Comparison of ENCODE assay signal across 8 mouse cellular contexts in genomic region chr15:102205779-102206178, GRCm38 (mm10). TPM values are rescaled to one million over a fixed set of nuclear protein-coding genes. Genes with fewer than 3 reads are reported as not detected.
DNase-seq lines count a peak whose midpoint lies in the region; ATAC-seq and TF ChIP-seq lines count a peak whose summit lies in the region.

No protein-coding gene starts in this region.

- peaks cover 60% of the 10 kb centered on the region for H3K36me3 ChIP-seq in heart, embryonic 10.5 days
- H3K36me3 ChIP-seq in ES-E14 (ENCODE audit: control insufficient read depth, insufficient read depth, low read length, poor library complexity, severe bottlenecking), result peaks cover 39% of the 10 kb centered on the region
- peaks cover 54% of the 10 kb centered on the region for H3K36me3 ChIP-seq in embryonic facial prominence, embryonic 13.5 days

- WGBS in heart, embryonic 10.5 days, result 61% methylated on average over 8 of the region's 8 CpGs
- 35% methylated on average over 8 of the region's 8 CpGs for WGBS in embryonic facial prominence, embryonic 13.5 days

- peak overlapping the region; percentile 80 for H3K4me2 ChIP-seq in embryonic facial prominence, embryonic 13.5 days

- H3K9me3 ChIP-seq in heart, embryonic 10.5 days, result no peaks in the 10 kb centered on the region
- no peaks in the 10 kb centered on the region for H3K9me3 ChIP-seq in ES-E14 (ENCODE audit: control insufficient read depth, insufficient read depth, low read depth, low read length)
- no peaks in the 10 kb centered on the region for H3K9me3 ChIP-seq in embryonic facial prominence, embryonic 13.5 days

- H3K9ac ChIP-seq in ES-E14 (ENCODE audit: insufficient read depth, low read depth, low read length, poor library complexity, severe bottlenecking), result peak overlapping the region; percentile 97; the same call in 1 of the 2 replicates
- peak overlapping the region; percentile 97 for H3K9ac ChIP-seq in embryonic facial prominence, embryonic 13.5 days

- peak overlapping the region; percentile 93 for H3K4me3 ChIP-seq in heart, embryonic 10.5 days
- H3K4me3 ChIP-seq in ES-E14 (ENCODE audit: insufficient read depth in 1 of 2, low read depth in 1 of 2, low read length in 2 of 2, poor library complexity in 1 of 2, severe bottlenecking in 1 of 2), result peak overlapping the region; percentile 88 to 96
- H3K4me3 ChIP-seq in embryonic facial prominence, embryonic 13.5 days, result peak overlapping the region; percentile 78

- peaks cover 29% of the 10 kb centered on the region for H3K4me1 ChIP-seq in heart, embryonic 10.5 days
- H3K4me1 ChIP-seq in ES-E14 (ENCODE audit: control insufficient read depth in 2 of 2, insufficient read depth in 2 of 2, low read length in 2 of 2, poor library complexity in 1 of 2), result peaks cover 8 to 17% of the 10 kb centered on the region in 2 experiments
- H3K4me1 ChIP-seq in embryonic facial prominence, embryonic 13.5 days, result peaks cover 39% of the 10 kb centered on the region

- ATAC-seq in embryonic facial prominence, embryonic 13.5 days (ENCODE audit: insufficient number of reproducible peaks, insufficient read depth, low FRiP score, low TSS enrichment, low read depth), result no peak

- intact Hi-C loops in heart, postnatal 14 days (cut with DNase I), result no loop called here

- no peaks in the 10 kb centered on the region for H3K27me3 ChIP-seq in heart, embryonic 10.5 days (ENCODE audit: insufficient read depth, poor library complexity, severe bottlenecking)
- H3K27me3 ChIP-seq in embryonic facial prominence, embryonic 13.5 days, result no peaks in the 10 kb centered on the region

- no peak for DNase-seq in heart, embryonic 10.5 days (ENCODE audit: low spot score)
- DNase-seq in heart, postnatal 14 days, result no peak
- no peak for DNase-seq in ES-E14 (ENCODE audit: low read depth, low spot score)
- DNase-seq in layer of hippocampus, adult 11-12 months (ENCODE audit: low spot score), result peak; percentile 62
- peak; percentile 49 for DNase-seq in lung, postnatal 10 days
- no peak for DNase-seq in embryo, embryonic 10 days (ENCODE audit: low spot score)
- DNase-seq in spleen, postnatal 4 days (ENCODE audit: low spot score in 2 of 2), result no peak

- in situ Hi-C loops in ES-E14 (cut with MboI; ENCODE audit: low sequenced_read_pairs in 2 of 2, unreplicated experiment in 2 of 2), result no loop called here

- peak overlapping the region; percentile 59; the same call in 1 of the 2 replicates for H3K27ac ChIP-seq in heart, embryonic 10.5 days
- peak overlapping the region; percentile 99; the same call in 1 of the 2 replicates for H3K27ac ChIP-seq in ES-E14 (ENCODE audit: insufficient read depth, low read depth, low read length, poor library complexity, severe bottlenecking)
- peak overlapping the region; percentile 100 for H3K27ac ChIP-seq in embryonic facial prominence, embryonic 13.5 days

TF ChIP-seq in ES-E14, 5 proteins besides CTCF, POLR2A, EP300 and RAD21:
- no peak for TF ChIP-seq MAFK (IDR thresholded peaks at IDR 0.05; ENCODE audit: insufficient read depth, low read depth, low read length)
- TF ChIP-seq HCFC1 (IDR thresholded peaks at IDR 0.05; ENCODE audit: borderline replicate concordance, insufficient read depth, low read length), result no peak
- TF ChIP-seq ZC3H11A (IDR thresholded peaks at IDR 0.05; ENCODE audit: borderline replicate concordance, low read depth, low read length), result no peak
- no peak for TF ChIP-seq ZNF384 (IDR thresholded peaks at IDR 0.05; ENCODE audit: low read depth, low read length)
- no peak for TF ChIP-seq CHD2 (IDR thresholded peaks at IDR 0.05; ENCODE audit: low read depth, low read length)

RNA-seq across cellular contexts. Expression of gene Csad, which starts 1.3 kb away (rescaled TPM):
- 36.1 and 41.0 TPM in 2 replicates for polyA plus RNA-seq in heart, embryonic 10.5 days (2016; fragmentation: Nextera tagmentation; extraction: Ambion mirVana)
- 10 to 100 TPM; 21.3 to 23.7 TPM for total RNA-seq in heart, postnatal 14 days (2021)
- total RNA-seq in ES-E14 (2012; rRNA removed), result 47.3 and 51.9 TPM in 2 replicates
- 89.6 and 102 TPM in 2 replicates for polyA plus RNA-seq in embryonic facial prominence, embryonic 13.5 days (2015; fragmentation: Nextera tagmentation; extraction: Ambion mirVana)

RNA-seq across cellular contexts. Expression of gene Zfp740, which starts 2.7 kb away (rescaled TPM):
- polyA plus RNA-seq in heart, embryonic 10.5 days (2016; fragmentation: Nextera tagmentation; extraction: Ambion mirVana), result 35.7 and 50.1 TPM in 2 replicates
- total RNA-seq in heart, postnatal 14 days (2021), result 10 to 100 TPM; 41.8 to 47.1 TPM
- total RNA-seq in ES-E14 (2012; rRNA removed), result 97.3 and 98.5 TPM in 2 replicates
- polyA plus RNA-seq in embryonic facial prominence, embryonic 13.5 days (2015; fragmentation: Nextera tagmentation; extraction: Ambion mirVana), result 82.4 and 86.3 TPM in 2 replicates

RNA-seq across cellular contexts. Expression of gene Itgb7, which starts 26.0 kb away (rescaled TPM):
- polyA plus RNA-seq in heart, embryonic 10.5 days (2016; fragmentation: Nextera tagmentation; extraction: Ambion mirVana), result 0.22 and 1.5 TPM in 2 replicates
- total RNA-seq in heart, postnatal 14 days (2021), result 1 to 10 TPM; 1.5 to 1.8 TPM
- 34.0 and 93.0 TPM in 2 replicates for total RNA-seq in ES-E14 (2012; rRNA removed)
- 3.0 and 3.3 TPM in 2 replicates for polyA plus RNA-seq in embryonic facial prominence, embryonic 13.5 days (2015; fragmentation: Nextera tagmentation; extraction: Ambion mirVana)

RNA-seq across cellular contexts. Expression of gene Rarg, which starts 51.5 kb away (rescaled TPM):
- polyA plus RNA-seq in heart, embryonic 10.5 days (2016; fragmentation: Nextera tagmentation; extraction: Ambion mirVana), result 11.3 and 17.3 TPM in 2 replicates
- total RNA-seq in heart, postnatal 14 days (2021), result 10 to 100 TPM; 18.9 to 21.1 TPM
- 101 and 115 TPM in 2 replicates for total RNA-seq in ES-E14 (2012; rRNA removed)
- 135 and 143 TPM in 2 replicates for polyA plus RNA-seq in embryonic facial prominence, embryonic 13.5 days (2015; fragmentation: Nextera tagmentation; extraction: Ambion mirVana)

RNA-seq across cellular contexts. Expression of gene Soat2, which starts 55.5 kb away (rescaled TPM):
- polyA plus RNA-seq in heart, embryonic 10.5 days (2016; fragmentation: Nextera tagmentation; extraction: Ambion mirVana), result 2.0 and 7.9 TPM in 2 replicates
- total RNA-seq in heart, postnatal 14 days (2021), result under 1 TPM in 1 of 2 experiments, not detected in 1; 0.17 TPM
- total RNA-seq in ES-E14 (2012; rRNA removed), result 5.3 and 9.5 TPM in 2 replicates
- polyA plus RNA-seq in embryonic facial prominence, embryonic 13.5 days (2015; fragmentation: Nextera tagmentation; extraction: Ambion mirVana), result 0.88 TPM in 1 of 2 replicates, not detected in the other

Comparison
In these comparisons a context has a peak if more than half of its experiments do, and no peak if none do; other contexts are left out.
1. DNase-seq: peak in layer of hippocampus, adult 11-12 months (single experiment) and lung, postnatal 10 days (single experiment); none in heart, embryonic 10.5 days (single experiment), heart, postnatal 14 days (0 of 2), ES-E14 (single experiment), embryo, embryonic 10 days (single experiment) and spleen, postnatal 4 days (0 of 2).
2. RNA of gene Itgb7, which starts 26.0 kb away (total RNA-seq): 34.0 to 93.0 TPM in ES-E14; 1.5 to 1.8 TPM in heart, postnatal 14 days; every median in the first group is over 10 times any median in the second.
3. Peak in every context shown above with its lines, with median percentiles within 50 percentile points of each other: H3K27ac ChIP-seq and H3K4me3 ChIP-seq.